Mouse (Mus musculus): Measurements from ENCODE around the gene Phldb1. TPM values are rescaled to one million over a fixed set of nuclear protein-coding genes. Genes with fewer than 3 reads are reported as not detected.

Gene Phldb1
- polyA plus RNA-seq, 1 experiment from 2014 or later, result 24.0 TPM

DNA sequence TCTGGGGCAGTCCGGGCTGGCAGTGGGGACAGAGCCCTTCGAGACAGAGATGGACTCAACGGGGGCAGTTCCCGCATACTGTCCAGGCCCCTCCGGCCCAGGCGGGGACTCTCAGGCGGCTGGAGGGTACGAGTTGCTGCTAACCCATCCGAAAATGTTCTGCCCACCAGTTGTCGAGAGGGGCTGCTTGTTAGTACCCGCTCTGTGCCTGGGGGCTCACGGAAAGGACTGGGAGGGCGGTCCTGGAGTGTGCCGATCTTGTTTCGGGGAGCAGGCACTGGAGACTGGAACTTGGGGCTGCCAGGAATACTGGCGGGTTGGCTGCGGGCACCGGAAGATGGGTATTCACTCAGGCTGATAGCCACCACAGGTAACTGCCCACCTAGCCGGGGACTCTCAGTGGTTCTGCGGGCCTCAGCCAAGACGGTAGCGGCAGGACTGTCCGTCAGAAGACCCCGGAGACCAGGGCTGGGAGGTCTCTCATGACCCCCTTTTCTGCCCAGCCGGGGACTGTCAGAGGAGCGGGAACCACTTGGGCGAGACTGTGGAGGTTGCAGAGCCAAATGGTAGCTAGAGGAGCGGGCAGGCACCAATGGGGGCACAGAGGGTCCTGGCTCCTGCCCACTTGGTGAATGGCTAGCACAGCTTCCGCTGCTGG is 19.2 kb downstream of the Phldb1 start:
- no peak overlapping the region for H3K9ac ChIP-seq
- 94% methylated on average over 29 of the region's 29 CpGs for WGBS
- no peaks in the 10 kb centered on the region for H3K9me3 ChIP-seq
- no peak overlapping the region for H3K4me2 ChIP-seq
- H3K27me3 ChIP-seq (replicated peaks), result no peaks in the 10 kb centered on the region
- no peak overlapping the region for H3K27ac ChIP-seq
- H3K36me3 ChIP-seq, result peaks cover 17% of the 10 kb centered on the region; the same call in 1 of the 2 replicates
- no peak for ATAC-seq (ENCODE audit: insufficient read depth, low FRiP score, low read depth)
- peaks cover 26% of the 10 kb centered on the region for H3K4me1 ChIP-seq
- no peak overlapping the region for H3K4me3 ChIP-seq (replicated peaks)

DNA sequence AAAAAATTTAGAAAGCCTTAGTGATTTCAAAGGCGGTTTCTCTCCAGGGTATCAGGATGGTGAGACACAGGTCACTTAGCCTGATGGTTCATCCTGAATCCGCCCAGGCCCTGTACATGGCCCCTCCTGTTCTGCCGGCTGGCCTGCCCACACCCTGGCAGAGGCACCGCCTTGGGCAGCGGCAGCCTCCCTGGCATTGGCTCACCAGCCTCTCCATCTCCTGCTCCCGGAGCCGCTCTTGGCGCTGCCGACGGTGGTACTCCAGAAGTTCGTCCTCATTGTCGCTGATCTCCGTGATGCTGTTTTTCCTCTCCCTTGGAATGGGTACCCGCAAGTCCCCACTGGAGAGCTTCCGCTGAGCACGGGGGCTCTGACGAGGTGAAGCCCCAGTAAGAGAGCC is 19.9 kb downstream of the Phldb1 start:
- H3K27me3 ChIP-seq (replicated peaks), result no peaks in the 10 kb centered on the region
- H3K27ac ChIP-seq, result no peak overlapping the region
- no peak overlapping the region for H3K9ac ChIP-seq
- H3K36me3 ChIP-seq, result peaks cover 17% of the 10 kb centered on the region; the same call in 1 of the 2 replicates
- H3K4me2 ChIP-seq, result no peak overlapping the region
- H3K9me3 ChIP-seq, result no peaks in the 10 kb centered on the region
- no peak overlapping the region for H3K4me3 ChIP-seq (replicated peaks)
- 86% methylated on average over 17 of the region's 17 CpGs for WGBS
- H3K4me1 ChIP-seq, result peaks cover 19% of the 10 kb centered on the region
- ATAC-seq (ENCODE audit: insufficient read depth, low FRiP score, low read depth), result no peak

DNA sequence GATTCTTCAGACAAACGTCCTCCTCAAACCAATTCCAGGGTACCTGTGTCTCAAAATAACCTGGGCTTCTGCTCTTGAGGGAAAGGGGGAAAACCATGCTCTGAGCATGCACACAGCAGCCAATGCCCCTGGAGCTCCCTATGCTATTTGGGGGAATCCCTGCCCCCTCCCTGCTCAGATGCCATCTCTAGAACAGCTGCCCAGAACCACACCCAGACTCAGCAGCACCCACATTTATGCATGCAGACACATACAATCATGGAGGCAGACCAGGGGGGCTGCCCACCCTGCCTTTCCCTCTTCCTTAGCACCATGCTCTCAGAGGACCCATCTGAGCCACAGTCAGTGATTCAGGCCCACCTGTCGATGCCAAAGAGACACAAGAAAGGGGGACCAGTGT is 21.4 kb downstream of the Phldb1 start:
- Histone ChIP-seq H3K9ac (no peak overlapping the region), H3K27me3 (replicated peaks) (no peaks in the 10 kb centered on the region), H3K36me3 (peaks cover 17% of the 10 kb centered on the region; the same call in 1 of the 2 replicates), H3K4me3 (replicated peaks) (no peak overlapping the region), H3K9me3 (no peaks in the 10 kb centered on the region), H3K27ac (no peak overlapping the region), H3K4me1 (peaks cover 16% of the 10 kb centered on the region; the same call in 1 of the 2 replicates), H3K4me2 (no peak overlapping the region)
- 51% methylated on average over 2 of the region's 2 CpGs for WGBS
- no peak for ATAC-seq (ENCODE audit: insufficient read depth, low FRiP score, low read depth)

DNA sequence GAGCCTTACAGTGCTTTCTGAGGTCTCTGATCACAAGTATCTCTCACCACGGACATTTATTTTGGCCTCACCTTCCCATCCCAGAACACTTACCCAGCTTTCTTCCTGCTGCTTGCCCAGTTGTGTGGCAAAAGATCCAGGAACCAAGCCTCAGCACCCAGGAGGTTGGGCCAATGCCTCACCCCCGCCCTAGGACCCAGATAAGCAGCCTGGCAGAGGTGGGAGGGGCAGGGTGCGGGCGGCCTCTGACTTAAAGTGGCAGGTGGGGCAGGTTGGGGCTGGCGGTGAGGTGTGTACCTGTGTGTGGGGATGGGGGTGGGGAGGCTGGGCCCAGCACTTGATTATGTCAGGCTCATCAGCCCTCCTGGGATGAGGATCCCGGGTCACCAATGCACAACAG is 21.9 kb downstream of the Phldb1 start:
- Histone ChIP-seq H3K4me1 (peaks cover 21% of the 10 kb centered on the region; the same call in 1 of the 2 replicates), H3K9me3 (no peaks in the 10 kb centered on the region), H3K27ac (no peak overlapping the region), H3K27me3 (replicated peaks) (no peaks in the 10 kb centered on the region), H3K4me3 (replicated peaks) (no peak overlapping the region), H3K9ac (no peak overlapping the region), H3K36me3 (peaks cover 17% of the 10 kb centered on the region; the same call in 1 of the 2 replicates), H3K4me2 (peak overlapping the region; percentile 19; the same call in 1 of the 2 replicates)
- peak; percentile 61 for ATAC-seq (ENCODE audit: insufficient read depth, low FRiP score, low read depth)
- WGBS, result 60% methylated on average over 6 of the region's 6 CpGs

DNA sequence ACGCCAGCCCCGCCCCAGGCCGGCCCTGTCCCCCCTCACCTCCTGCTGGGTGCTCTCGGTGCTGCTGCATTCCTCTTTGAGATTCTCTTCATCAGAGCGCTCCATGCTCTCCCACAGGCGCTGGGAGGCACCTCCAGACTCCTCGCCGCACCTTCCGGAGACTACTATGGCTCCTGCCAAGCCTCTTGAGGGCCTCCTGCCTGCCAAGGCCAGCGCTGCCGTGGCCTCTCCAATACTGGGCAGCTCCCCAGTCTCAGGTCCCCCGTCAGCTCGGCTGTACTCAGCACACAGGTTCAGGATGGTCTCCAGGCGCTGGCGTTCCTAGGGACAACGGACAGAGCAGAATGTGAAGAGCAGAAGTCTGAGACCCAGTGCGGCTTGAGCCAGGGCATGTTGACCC is 23.4 kb downstream of the Phldb1 start:
- H3K9ac ChIP-seq, result no peak overlapping the region
- H3K9me3 ChIP-seq, result no peaks in the 10 kb centered on the region
- H3K27me3 ChIP-seq (replicated peaks), result no peaks in the 10 kb centered on the region
- H3K36me3 ChIP-seq, result peaks cover 15% of the 10 kb centered on the region; the same call in 1 of the 2 replicates
- H3K27ac ChIP-seq, result no peak overlapping the region; the same call in 1 of the 2 replicates
- peaks cover 25% of the 10 kb centered on the region for H3K4me1 ChIP-seq
- H3K4me2 ChIP-seq, result no peak overlapping the region
- no peak overlapping the region for H3K4me3 ChIP-seq (replicated peaks)
- 67% methylated on average over 17 of the region's 17 CpGs for WGBS
- no peak for ATAC-seq (ENCODE audit: insufficient read depth, low FRiP score, low read depth)

DNA sequence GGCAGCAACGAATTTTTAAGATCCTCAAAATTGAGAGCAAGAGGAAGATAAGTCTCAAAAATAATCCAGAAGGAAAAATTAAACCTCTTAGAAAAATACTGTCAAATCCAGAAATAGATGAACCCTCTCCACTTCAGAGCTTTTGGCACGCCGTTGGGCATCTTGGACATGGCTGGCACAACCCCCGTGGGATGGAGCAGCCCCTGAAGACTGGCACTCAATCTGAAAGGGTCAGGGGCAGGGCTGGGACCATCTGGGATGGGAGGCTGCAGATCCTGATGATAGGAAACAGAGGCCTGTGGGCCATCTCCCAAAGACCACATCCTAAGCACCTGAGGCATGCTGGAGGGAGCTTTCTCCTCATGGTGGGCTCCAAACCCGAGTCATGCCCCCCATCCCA is 24.8 kb downstream of the Phldb1 start:
- H3K4me2 ChIP-seq, result no peak overlapping the region
- WGBS, result 73% methylated on average over 5 of the region's 5 CpGs
- no peaks in the 10 kb centered on the region for H3K27me3 ChIP-seq (replicated peaks)
- H3K9ac ChIP-seq, result no peak overlapping the region
- no peaks in the 10 kb centered on the region for H3K9me3 ChIP-seq
- H3K4me1 ChIP-seq, result peaks cover 25% of the 10 kb centered on the region
- no peak overlapping the region for H3K27ac ChIP-seq
- peaks cover 4% of the 10 kb centered on the region; the same call in 1 of the 2 replicates for H3K36me3 ChIP-seq
- no peak for ATAC-seq (ENCODE audit: insufficient read depth, low FRiP score, low read depth)
- no peak overlapping the region for H3K4me3 ChIP-seq (replicated peaks)

DNA sequence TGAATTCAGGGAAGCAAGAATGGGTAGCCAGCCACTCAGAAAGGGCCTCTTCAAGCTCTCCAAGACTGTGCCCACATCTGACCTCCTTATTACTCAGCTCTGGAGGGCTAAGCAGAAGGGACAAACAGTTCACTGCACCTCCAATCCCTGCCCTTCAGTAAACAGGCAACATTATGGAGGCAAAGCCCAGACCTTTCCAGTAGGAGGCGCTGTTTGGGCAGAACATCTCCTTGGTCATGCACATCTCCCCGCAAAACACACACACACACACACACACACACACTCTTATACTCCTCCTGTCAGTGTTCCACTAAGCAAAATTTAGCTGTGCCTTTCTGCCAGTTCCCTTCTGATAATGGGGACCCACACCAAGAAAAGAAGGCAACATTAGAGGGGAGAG is 25.4 kb downstream of the Phldb1 start:
- Histone ChIP-seq H3K9ac (no peak overlapping the region), H3K9me3 (no peaks in the 10 kb centered on the region), H3K27ac (no peak overlapping the region), H3K4me1 (peaks cover 25% of the 10 kb centered on the region), H3K4me3 (replicated peaks) (no peak overlapping the region), H3K4me2 (no peak overlapping the region), H3K36me3 (0 out of 2 replicates have a peak, but pooled peaks cover 2% of the 10 kb centered on the region), H3K27me3 (replicated peaks) (no peaks in the 10 kb centered on the region)
- whole genome bisulfite sequencing, result 60% methylated on average over 2 of the region's 2 CpGs
- ATAC-seq (ENCODE audit: insufficient read depth, low FRiP score, low read depth), result no peak

DNA sequence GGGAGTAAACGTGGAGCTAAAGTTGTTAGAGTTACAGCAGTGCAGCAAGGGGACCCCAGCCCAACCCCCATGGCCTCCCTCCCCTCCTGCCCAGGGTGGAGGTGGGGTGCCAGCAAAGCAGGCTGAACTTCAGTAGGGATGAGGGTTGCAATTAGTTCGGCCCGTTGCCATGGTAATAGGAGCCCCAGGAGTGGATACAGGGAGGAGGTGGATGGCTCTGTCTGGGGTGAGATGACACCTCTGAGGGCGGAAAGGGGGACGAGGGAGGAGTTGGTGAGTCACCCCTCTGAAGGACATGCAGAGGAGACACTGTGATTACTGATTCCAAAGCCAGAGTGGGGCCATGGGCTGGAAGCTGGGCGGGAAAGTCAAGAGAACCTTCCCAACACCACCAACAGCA is 26.1 kb downstream of the Phldb1 start:
- H3K4me3 ChIP-seq (replicated peaks), result peak overlapping the region; percentile 46
- H3K4me2 ChIP-seq, result peak overlapping the region; percentile 72
- WGBS, result 40% methylated on average over 6 of the region's 6 CpGs
- no peak for ATAC-seq (ENCODE audit: insufficient read depth, low FRiP score, low read depth)
- no peaks in the 10 kb centered on the region for H3K27me3 ChIP-seq (replicated peaks)
- no peak overlapping the region for H3K27ac ChIP-seq
- H3K9me3 ChIP-seq, result no peaks in the 10 kb centered on the region
- peaks cover 25% of the 10 kb centered on the region for H3K4me1 ChIP-seq
- H3K9ac ChIP-seq, result no peak overlapping the region
- H3K36me3 ChIP-seq, result peaks cover 3% of the 10 kb centered on the region; the same call in 1 of the 2 replicates

DNA sequence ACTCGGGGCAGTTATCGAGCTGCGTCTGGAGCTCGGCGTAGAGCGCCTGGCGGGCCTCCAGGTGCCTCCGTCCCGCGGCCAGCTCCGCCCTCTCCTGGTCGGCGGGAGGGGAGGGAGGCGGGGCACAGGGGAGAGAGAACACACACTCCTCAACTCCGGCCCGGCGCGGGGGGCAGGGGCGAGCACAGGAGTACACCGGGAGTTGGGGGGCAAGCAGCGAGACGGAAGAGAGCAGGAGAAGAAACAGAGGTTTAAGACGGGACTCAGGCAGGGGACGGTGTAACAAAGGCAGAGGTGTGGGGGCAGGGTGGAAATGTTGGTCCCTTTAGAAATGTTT is 26.6 kb downstream of the Phldb1 start:
- Histone ChIP-seq H3K9ac (0 out of 2 replicates have a peak overlapping the region, but pooled peaks have one; percentile 10), H3K4me3 (replicated peaks) (peak overlapping the region; percentile 46), H3K4me2 (peak overlapping the region; percentile 72), H3K36me3 (peaks cover 8% of the 10 kb centered on the region; the same call in 1 of the 2 replicates), H3K27ac (peak overlapping the region; percentile 27; the same call in 1 of the 2 replicates), H3K27me3 (replicated peaks) (no peaks in the 10 kb centered on the region), H3K4me1 (peaks cover 21% of the 10 kb centered on the region), H3K9me3 (no peaks in the 10 kb centered on the region)
- peak; percentile 80 for ATAC-seq (ENCODE audit: insufficient read depth, low FRiP score, low read depth)
- 4% methylated on average over 23 of the region's 24 CpGs for WGBS

DNA sequence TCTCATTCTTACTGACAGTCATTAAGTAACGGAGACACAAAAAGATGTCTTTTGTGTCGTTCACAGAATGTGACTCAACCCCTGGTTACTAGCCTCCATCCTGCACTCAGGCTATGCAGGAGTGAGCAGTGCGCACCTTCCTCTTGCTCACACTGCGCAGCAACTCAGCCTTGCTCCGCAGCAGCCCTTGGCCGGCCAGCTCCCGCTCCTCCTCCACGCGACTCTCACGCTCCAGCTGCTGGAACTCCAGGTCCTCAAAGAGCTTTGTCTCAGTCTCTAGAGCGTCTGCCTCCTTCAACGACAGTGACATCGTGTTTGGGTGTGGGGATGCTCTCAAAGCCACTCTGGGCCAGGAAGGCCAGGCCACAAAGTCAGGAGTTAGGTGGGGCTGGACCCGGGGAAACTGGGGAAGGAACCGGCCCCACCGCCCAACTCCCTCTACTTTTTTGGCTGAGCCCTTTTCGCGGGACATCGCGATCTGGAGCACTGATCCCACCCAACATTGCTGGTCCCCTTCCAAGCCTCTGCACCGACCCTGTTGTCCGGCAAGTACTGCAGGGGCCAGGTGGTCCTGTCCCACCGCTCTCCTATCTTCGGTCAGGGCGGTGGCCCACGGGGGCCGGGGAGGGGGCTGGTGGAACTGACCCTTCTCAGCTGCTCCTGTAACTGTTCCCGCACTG is 27.1 kb downstream of the Phldb1 start:
- Histone ChIP-seq H3K9me3 (no peaks in the 10 kb centered on the region), H3K4me1 (peaks cover 19% of the 10 kb centered on the region), H3K27me3 (replicated peaks) (no peaks in the 10 kb centered on the region), H3K9ac (peak overlapping the region; percentile 10; the same call in 1 of the 2 replicates), H3K36me3 (peaks cover 13% of the 10 kb centered on the region; the same call in 1 of the 2 replicates), H3K4me2 (peak overlapping the region; percentile 72), H3K4me3 (replicated peaks) (peak overlapping the region; percentile 46), H3K27ac (peak overlapping the region; percentile 27; the same call in 1 of the 2 replicates)
- peak; percentile 2 for ATAC-seq (ENCODE audit: insufficient read depth, low FRiP score, low read depth)
- 18% methylated on average over 28 of the region's 28 CpGs for WGBS

DNA sequence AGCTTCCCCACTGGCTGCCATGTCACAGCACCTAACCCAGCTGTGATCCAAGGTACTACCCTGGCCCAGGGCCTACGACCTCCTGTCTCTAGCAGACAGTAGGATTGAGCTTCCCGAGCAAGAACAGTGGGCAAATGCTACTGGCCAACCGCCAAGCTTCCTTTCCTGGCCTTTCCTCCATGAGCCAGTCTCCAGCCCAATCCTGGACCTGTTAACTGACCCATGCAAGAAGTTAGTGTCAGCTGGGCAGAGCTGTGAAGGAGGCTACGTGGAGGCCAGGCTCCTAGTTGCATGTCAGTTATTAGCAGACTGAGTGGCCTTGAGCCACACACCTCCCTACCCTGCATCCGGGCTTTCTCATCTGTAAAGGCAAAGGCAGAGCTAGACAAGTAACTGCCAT is 35.3 kb downstream of the Phldb1 start:
- Histone ChIP-seq H3K9ac (no peak overlapping the region), H3K27ac (no peak overlapping the region), H3K4me3 (replicated peaks) (no peak overlapping the region), H3K4me2 (no peak overlapping the region), H3K36me3 (peaks cover 67% of the 10 kb centered on the region), H3K4me1 (no peaks in the 10 kb centered on the region), H3K9me3 (no peaks in the 10 kb centered on the region), H3K27me3 (replicated peaks) (no peaks in the 10 kb centered on the region)
- no peak for ATAC-seq (ENCODE audit: insufficient read depth, low FRiP score, low read depth)
- WGBS, result 84% methylated on average over 5 of the region's 5 CpGs

DNA sequence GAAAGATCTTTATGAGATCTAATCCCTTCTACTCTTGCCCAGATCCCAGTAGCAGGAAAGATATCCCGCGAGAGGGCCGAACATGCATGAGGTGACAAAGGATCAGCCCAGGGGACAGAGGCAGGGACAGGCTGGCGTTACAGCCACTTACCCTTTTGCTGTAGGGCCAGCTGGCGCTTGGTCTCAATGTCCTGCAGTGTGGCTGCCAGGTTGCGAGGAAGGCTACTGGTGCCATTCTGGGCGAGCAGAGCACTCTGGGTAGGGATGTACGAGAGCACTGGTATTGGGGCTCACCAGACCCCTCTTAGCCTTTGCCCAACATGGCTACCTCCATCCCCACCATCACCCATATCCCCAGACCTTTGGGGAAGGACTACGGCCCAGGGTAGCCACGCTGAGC is 35.8 kb downstream of the Phldb1 start:
- peaks cover 68% of the 10 kb centered on the region for H3K36me3 ChIP-seq
- H3K9me3 ChIP-seq, result no peaks in the 10 kb centered on the region
- no peak overlapping the region for H3K9ac ChIP-seq
- no peak for ATAC-seq (ENCODE audit: insufficient read depth, low FRiP score, low read depth)
- no peak overlapping the region for H3K4me2 ChIP-seq
- H3K27me3 ChIP-seq (replicated peaks), result no peaks in the 10 kb centered on the region
- 87% methylated on average over 10 of the region's 10 CpGs for WGBS
- H3K4me3 ChIP-seq (replicated peaks), result no peak overlapping the region
- H3K27ac ChIP-seq, result no peak overlapping the region
- H3K4me1 ChIP-seq, result no peaks in the 10 kb centered on the region
